Mouse (Mus musculus) inflammation-experienced regulatory T-cells, adult 16 weeks (primary cell): ENCODE results near the gene Itgb6. TPM values are rescaled to one million over a fixed set of nuclear protein-coding genes. Genes with fewer than 3 reads are reported as not detected.

Experiments used
- polyA plus RNA-seq: library from polyadenylated mRNA; unstranded; fragments of 100-300 nt; shearing (Covaris generic); gene quantifications from one replicate; pipeline ENCODE4 v1.2.1, GENCODE M21; 2017

Itgb6 gene
- polyA plus RNA-seq: not detected

GRCm38 (mm10) chr2:60722514-60722913 lies at the start of gene Itgb6:
Gene Itgb6, minus strand, starts transcription at chr2:60722643.

GRCm38 (mm10) chr2:60552902-60553682 lies 169.4 kb downstream of the Itgb6 start, which contains the start of gene Pla2r1:
Gene Pla2r1, minus strand, starts transcription at chr2:60553308.

Other genes starting within 250 kb of the Itgb6 start
- gene Pla2r1, start 169.3 kb downstream of the Itgb6 start, polyA plus RNA-seq: not detected
- 22.3 TPM for gene Rbms1, start 240.5 kb upstream of the Itgb6 start, polyA plus RNA-seq